Mouse (Mus musculus) heart, adult 2 months (tissue): Measurements from ENCODE around the gene Foxi3.

Experiments used
- CTCF ChIP-seq: fragments of 200-600 bp; IDR thresholded peaks from 2 replicates; pipeline ENCODE4 v1.8.1; 2022; ENCODE audit warnings: antibody characterized with exemption, mild to moderate bottlenecking, moderate library complexity
- EP300 ChIP-seq: fragments of 200-500 bp; IDR thresholded peaks from 2 replicates; pipeline ENCODE4 v1.6.1; 2011; ENCODE audit warnings: low read depth, low read length, control low read depth; ENCODE audit not compliant: insufficient read depth
- POLR2A ChIP-seq: fragments of 200-500 bp; IDR thresholded peaks from 2 replicates; pipeline ENCODE4 v1.6.1; 2011; ENCODE audit warnings: mild to moderate bottlenecking, low read depth, low read length, control low read depth; ENCODE audit not compliant: insufficient read depth

GRCm38 (mm10) chr6:70955291-70955800, 985 bp upstream of the Foxi3 start:
- TF ChIP-seq CTCF (no peak), EP300 (no peak), POLR2A (no peak)
